Mouse (Mus musculus) heart, embryonic 10.5 days (tissue): ENCODE data around the gene Slc16a5. TPM values are rescaled to one million over a fixed set of nuclear protein-coding genes. Genes with fewer than 3 reads are reported as not detected.

Experiments used
- DNase-seq: peaks from one replicate; pipeline ENCODE4 v3.0.0-alpha.2; 2017; ENCODE audit warnings: low spot score
- H3K27ac ChIP-seq: fragments of 300-500 bp; sonication (generic); 2 replicates; pipeline ENCODE4 v1.5.1; 2016; ENCODE audit warnings: mild to moderate bottlenecking
- H3K27me3 ChIP-seq: fragments of 300-500 bp; sonication (generic); 2 replicates; pipeline ENCODE4 v1.6.1; 2016; ENCODE audit warnings: mild to moderate bottlenecking; ENCODE audit not compliant: poor library complexity, insufficient read depth, severe bottlenecking
- H3K36me3 ChIP-seq: fragments of 300-500 bp; sonication (generic); 2 replicates; pipeline ENCODE4 v1.6.1; 2016; ENCODE audit warnings: mild to moderate bottlenecking, moderate library complexity
- H3K4me1 ChIP-seq: fragments of 300-500 bp; sonication (generic); 2 replicates; pipeline ENCODE4 v1.6.1; 2016; ENCODE audit warnings: mild to moderate bottlenecking
- H3K4me3 ChIP-seq: fragments of 300-500 bp; sonication (generic); 2 replicates; pipeline ENCODE4 v1.5.1; 2016; ENCODE audit warnings: mild to moderate bottlenecking, moderate library complexity
- H3K9me3 ChIP-seq: fragments of 300-500 bp; sonication (generic); 2 replicates; pipeline ENCODE4 v1.6.1; 2016; ENCODE audit warnings: mild to moderate bottlenecking, moderate library complexity
- WGBS: fragments of 180-500 bp; shearing (Covaris S2); methylation state at CpG from one replicate; pipeline ENCODE4 v1.1.7; 2016; 5-methylcytosine and 5-hydroxymethylcytosine counted together
- polyA plus RNA-seq: library from polyadenylated mRNA; unstranded; fragments of >200 nt; fragmentation: Nextera tagmentation; extraction: Ambion mirVana; gene quantifications from 2 replicates; pipeline ENCODE4 v1.2.1, GENCODE M21; 2016

The Slc16a5 gene
- polyA plus RNA-seq, 1 experiment from 2014 or later: 0.33 TPM

GRCm38 (mm10) chr11:115433342-115433741, 28.9 kb upstream of the Slc16a5 start:
- no peak for DNase-seq
- H3K36me3 ChIP-seq: peaks cover 42% of the 10 kb centered on the region
- H3K9me3 ChIP-seq: no peaks in the 10 kb centered on the region
- no peaks in the 10 kb centered on the region for H3K27me3 ChIP-seq
- H3K4me1 ChIP-seq: peaks cover 25% of the 10 kb centered on the region
- H3K27ac ChIP-seq: no peak overlapping the region
- H3K4me3 ChIP-seq: no peak overlapping the region
- 79% methylated on average over 6 of the region's 6 CpGs for WGBS

- H3K4me3 ChIP-seq: peak overlapping the region; percentile 56
- peak overlapping the region; percentile 74 for H3K27ac ChIP-seq
- H3K36me3 ChIP-seq: peaks cover 24% of the 10 kb centered on the region
- H3K27me3 ChIP-seq: peaks cover 2% of the 10 kb centered on the region; the same call in 1 of the 2 replicates
- no peak for DNase-seq
- peaks cover 22% of the 10 kb centered on the region for H3K4me1 ChIP-seq
- 4% methylated on average over 31 of the region's 31 CpGs for WGBS
- no peaks in the 10 kb centered on the region; the same call in 1 of the 2 replicates for H3K9me3 ChIP-seq
Measured at GRCm38 (mm10) chr11:115435596-115436337, 26.5 kb upstream of the Slc16a5 start.

GRCm38 (mm10) chr11:115437571-115438122, 24.6 kb upstream of the Slc16a5 start:
- peaks cover 26% of the 10 kb centered on the region for H3K4me1 ChIP-seq
- no peak overlapping the region for H3K27ac ChIP-seq
- H3K4me3 ChIP-seq: no peak overlapping the region
- peaks cover 6% of the 10 kb centered on the region; the same call in 1 of the 2 replicates for H3K36me3 ChIP-seq
- no peak for DNase-seq
- peaks cover 18% of the 10 kb centered on the region for H3K27me3 ChIP-seq
- no peaks in the 10 kb centered on the region; the same call in 1 of the 2 replicates for H3K9me3 ChIP-seq
- 78% methylated on average over 5 of the region's 5 CpGs for WGBS

DNA sequence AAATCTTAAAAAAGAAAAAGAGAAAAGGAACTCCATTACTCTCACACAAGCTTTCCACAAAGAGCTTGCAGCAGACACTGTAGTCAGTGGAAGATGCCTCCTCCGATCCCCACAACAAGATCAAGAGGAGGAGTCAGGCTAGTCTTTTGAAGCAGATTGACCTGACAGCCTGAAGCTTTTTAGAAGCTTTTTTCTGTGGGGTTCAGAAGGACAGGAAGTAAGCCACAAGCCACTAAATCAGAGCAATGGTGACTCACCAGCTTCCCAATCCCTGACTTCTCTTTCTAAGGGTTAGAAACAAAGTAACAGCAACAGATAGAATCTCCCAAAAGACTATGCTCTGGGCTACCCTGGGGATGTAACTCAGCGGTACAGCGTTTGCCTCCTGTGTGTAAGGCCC, 22.9 kb upstream of the Slc16a5 start:
- H3K9me3 ChIP-seq: no peaks in the 10 kb centered on the region; the same call in 1 of the 2 replicates
- 77% methylated on average over 3 of the region's 3 CpGs for WGBS

DNA sequence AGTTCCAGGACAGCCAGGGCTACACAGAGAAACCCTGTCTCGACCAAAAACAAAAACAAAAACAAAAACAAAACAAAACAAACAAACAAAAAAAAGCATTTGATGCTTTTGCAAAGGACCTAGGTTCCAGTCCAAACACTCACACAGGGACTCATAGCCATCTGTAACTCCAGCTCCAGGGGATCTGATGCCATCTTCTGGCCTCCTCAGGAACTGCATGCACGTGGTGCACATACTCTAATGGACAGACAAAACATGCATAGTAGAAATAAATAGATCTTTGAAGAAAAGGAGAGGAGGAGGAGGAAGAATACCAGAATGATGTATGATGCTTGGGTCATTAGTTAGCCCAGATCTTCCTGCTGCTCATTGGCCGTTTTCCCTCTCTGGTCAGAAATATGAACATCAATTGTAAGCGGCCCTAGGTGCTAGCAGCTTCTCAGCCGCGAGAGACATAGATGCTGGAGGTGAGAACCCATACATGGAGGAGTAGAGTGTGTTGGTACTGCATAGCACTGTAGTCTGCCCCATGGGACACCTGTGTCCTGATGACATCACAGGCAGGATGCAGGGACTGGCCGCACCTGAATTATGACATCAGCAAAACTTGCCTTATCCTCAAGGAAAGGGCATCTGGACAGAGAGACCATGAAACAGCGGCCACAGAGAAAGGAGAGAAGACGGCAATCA, 22.2 kb upstream of the Slc16a5 start, which contains the start of gene Trim80:
Gene Trim80, plus strand, starts transcription at position 640 of the 690 bp plus-strand sequence.
- H3K9me3 ChIP-seq: no peaks in the 10 kb centered on the region; the same call in 1 of the 2 replicates
- no peak within 1 kb of the TSS for H3K4me3 ChIP-seq
- peaks cover 20% of the 10 kb centered on the region for H3K4me1 ChIP-seq
- 0 out of 2 replicates have a peak, but pooled peaks cover 6% of the 10 kb centered on the region for H3K36me3 ChIP-seq
- no peak for DNase-seq
- H3K27ac ChIP-seq: no peak within 1 kb of the TSS
- 93% methylated on average over 9 of the region's 9 CpGs for WGBS
- peaks cover 18% of the 10 kb centered on the region for H3K27me3 ChIP-seq

More for the DNA sequence above, 22.9 kb upstream of the Slc16a5 start:
- Histone ChIP-seq H3K27me3 (peaks cover 18% of the 10 kb centered on the region), H3K27ac (no peak overlapping the region), H3K4me1 (peaks cover 20% of the 10 kb centered on the region), H3K36me3 (0 out of 2 replicates have a peak, but pooled peaks cover 6% of the 10 kb centered on the region), H3K4me3 (no peak overlapping the region)
- DNase-seq: no peak

DNA sequence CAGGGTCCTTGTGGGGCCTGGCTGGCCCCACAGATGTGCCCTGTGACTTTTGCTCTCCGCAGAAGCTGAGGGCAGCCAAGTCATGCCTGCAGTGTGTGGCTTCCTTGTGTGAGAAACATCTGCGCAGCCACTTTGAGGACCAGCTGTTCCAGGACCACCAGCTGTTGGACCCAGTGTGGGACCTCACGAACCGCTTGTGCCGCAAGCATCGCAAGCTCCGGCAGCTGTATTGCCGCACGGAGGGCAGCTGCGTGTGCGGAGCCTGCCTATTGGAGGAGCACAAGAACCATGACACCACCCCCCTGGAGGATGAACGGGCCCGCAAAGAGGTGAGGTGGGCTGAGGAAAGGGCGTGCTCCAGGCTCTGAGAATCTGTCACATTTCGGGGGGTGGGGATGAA, 20.9 kb upstream of the Slc16a5 start:
- DNase-seq: no peak
- Histone ChIP-seq H3K9me3 (no peaks in the 10 kb centered on the region; the same call in 1 of the 2 replicates), H3K4me3 (no peak overlapping the region), H3K27ac (no peak overlapping the region), H3K36me3 (0 out of 2 replicates have a peak, but pooled peaks cover 6% of the 10 kb centered on the region), H3K4me1 (peaks cover 11% of the 10 kb centered on the region), H3K27me3 (peaks cover 18% of the 10 kb centered on the region)
- 36% methylated on average over 15 of the region's 15 CpGs for WGBS

- 32% methylated on average over 3 of the region's 3 CpGs for WGBS
- peaks cover 35% of the 10 kb centered on the region for H3K4me1 ChIP-seq
- H3K9me3 ChIP-seq: no peaks in the 10 kb centered on the region
- no peak for DNase-seq
- H3K4me3 ChIP-seq: peak overlapping the region; percentile 19; the same call in 1 of the 2 replicates
- H3K27me3 ChIP-seq: peaks cover 18% of the 10 kb centered on the region; the same call in 1 of the 2 replicates
- H3K36me3 ChIP-seq: no peaks in the 10 kb centered on the region
- peak overlapping the region; percentile 73 for H3K27ac ChIP-seq
Measured at GRCm38 (mm10) chr11:115446906-115447305, 15.4 kb upstream of the Slc16a5 start.

GRCm38 (mm10) chr11:115447321-115447885, 14.9 kb upstream of the Slc16a5 start:
- Histone ChIP-seq H3K27ac (peak overlapping the region; percentile 73), H3K4me3 (no peak overlapping the region), H3K36me3 (no peaks in the 10 kb centered on the region), H3K27me3 (peaks cover 13% of the 10 kb centered on the region; the same call in 1 of the 2 replicates), H3K4me1 (peaks cover 35% of the 10 kb centered on the region), H3K9me3 (no peaks in the 10 kb centered on the region)
- no peak for DNase-seq
- WGBS: 80% methylated on average over 11 of the region's 11 CpGs

GRCm38 (mm10) chr11:115448075-115448474, 14.2 kb upstream of the Slc16a5 start:
- 83% methylated on average over 16 of the region's 16 CpGs for WGBS
- Histone ChIP-seq H3K9me3 (no peaks in the 10 kb centered on the region), H3K4me3 (no peak overlapping the region), H3K36me3 (no peaks in the 10 kb centered on the region), H3K4me1 (peaks cover 35% of the 10 kb centered on the region), H3K27ac (peak overlapping the region; percentile 39; the same call in 1 of the 2 replicates), H3K27me3 (0 out of 2 replicates have a peak, but pooled peaks cover 13% of the 10 kb centered on the region)
- DNase-seq: no peak

DNA sequence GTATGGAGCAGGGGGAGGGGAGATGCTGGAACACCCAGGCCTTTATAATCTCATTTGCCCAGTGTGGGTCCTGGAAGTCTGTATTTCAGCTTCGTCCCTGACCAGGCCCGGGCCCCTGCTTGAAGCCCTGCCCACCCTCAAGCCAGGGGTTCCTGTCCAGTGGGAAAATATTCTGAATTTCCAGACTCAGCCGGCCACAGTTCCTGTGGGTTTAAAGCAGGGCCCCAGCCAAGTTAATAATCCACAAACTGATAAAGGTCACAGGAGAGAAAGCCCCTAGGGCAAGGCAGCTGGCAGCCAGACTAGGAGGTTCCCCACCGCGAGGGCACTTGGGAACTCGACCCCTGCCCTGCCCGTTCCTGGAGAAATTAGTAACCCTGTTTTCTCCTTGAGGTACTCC, 13.3 kb upstream of the Slc16a5 start:
- H3K27me3 ChIP-seq: 0 out of 2 replicates have a peak, but pooled peaks cover 13% of the 10 kb centered on the region
- H3K9me3 ChIP-seq: no peaks in the 10 kb centered on the region
- H3K4me1 ChIP-seq: peaks cover 43% of the 10 kb centered on the region
- H3K27ac ChIP-seq: 0 out of 2 replicates have a peak overlapping the region, but pooled peaks have one; percentile 32
- 65% methylated on average over 7 of the region's 7 CpGs for WGBS
- H3K36me3 ChIP-seq: no peaks in the 10 kb centered on the region
- no peak for DNase-seq
- no peak overlapping the region for H3K4me3 ChIP-seq

GRCm38 (mm10) chr11:115450176-115450575, 12.1 kb upstream of the Slc16a5 start:
- 85% methylated on average over 7 of the region's 7 CpGs for WGBS
- no peaks in the 10 kb centered on the region for H3K9me3 ChIP-seq

GRCm38 (mm10) chr11:115451781-115452241, 10.5 kb upstream of the Slc16a5 start:
- Histone ChIP-seq H3K27ac (no peak overlapping the region), H3K9me3 (no peaks in the 10 kb centered on the region), H3K4me1 (peaks cover 38% of the 10 kb centered on the region), H3K36me3 (no peaks in the 10 kb centered on the region), H3K27me3 (0 out of 2 replicates have a peak, but pooled peaks cover 13% of the 10 kb centered on the region), H3K4me3 (no peak overlapping the region)
- no peak for DNase-seq
- WGBS: 92% methylated on average over 8 of the region's 8 CpGs

More at GRCm38 (mm10) chr11:115450176-115450575, 12.1 kb upstream of the Slc16a5 start:
- Histone ChIP-seq H3K27ac (no peak overlapping the region), H3K27me3 (0 out of 2 replicates have a peak, but pooled peaks cover 13% of the 10 kb centered on the region), H3K4me1 (peaks cover 43% of the 10 kb centered on the region), H3K36me3 (no peaks in the 10 kb centered on the region), H3K4me3 (no peak overlapping the region)
- no peak for DNase-seq
